Mouse (Mus musculus) hematopoietic stem cell, adult 5-6 weeks (primary cell): ENCODE results near the gene Gbf1. TPM values are rescaled to one million over a fixed set of nuclear protein-coding genes. Genes with fewer than 3 reads are reported as not detected.

Experiments
- ATAC-seq, 2 experiments: fragments of 125-278 bp in 1 of 2; replicated peaks in 1 of 2; 2 replicates each; pipeline ENCODE4 v1.8.0; 2016 to 2017; ENCODE audit warnings: inconsistent platforms in 2 of 2, mild to moderate bottlenecking in 2 of 2, moderate number of reproducible peaks in 2 of 2, low read depth in 1 of 2, moderate TSS enrichment in 1 of 2; ENCODE audit not compliant: low FRiP score in 2 of 2, poor library complexity in 2 of 2, severe bottlenecking in 2 of 2, insufficient read depth in 1 of 2, low TSS enrichment in 1 of 2
- total RNA-seq: library from RNA; stranded (forward); fragments of 172-1452, 232-1000 nt; gene quantifications from 2 replicates; pipeline ENCODE4 v1.2.3, GENCODE M21; 2017

The Gbf1 gene
- total RNA-seq, 1 experiment from 2014 or later, result 37.7 TPM

DNA sequence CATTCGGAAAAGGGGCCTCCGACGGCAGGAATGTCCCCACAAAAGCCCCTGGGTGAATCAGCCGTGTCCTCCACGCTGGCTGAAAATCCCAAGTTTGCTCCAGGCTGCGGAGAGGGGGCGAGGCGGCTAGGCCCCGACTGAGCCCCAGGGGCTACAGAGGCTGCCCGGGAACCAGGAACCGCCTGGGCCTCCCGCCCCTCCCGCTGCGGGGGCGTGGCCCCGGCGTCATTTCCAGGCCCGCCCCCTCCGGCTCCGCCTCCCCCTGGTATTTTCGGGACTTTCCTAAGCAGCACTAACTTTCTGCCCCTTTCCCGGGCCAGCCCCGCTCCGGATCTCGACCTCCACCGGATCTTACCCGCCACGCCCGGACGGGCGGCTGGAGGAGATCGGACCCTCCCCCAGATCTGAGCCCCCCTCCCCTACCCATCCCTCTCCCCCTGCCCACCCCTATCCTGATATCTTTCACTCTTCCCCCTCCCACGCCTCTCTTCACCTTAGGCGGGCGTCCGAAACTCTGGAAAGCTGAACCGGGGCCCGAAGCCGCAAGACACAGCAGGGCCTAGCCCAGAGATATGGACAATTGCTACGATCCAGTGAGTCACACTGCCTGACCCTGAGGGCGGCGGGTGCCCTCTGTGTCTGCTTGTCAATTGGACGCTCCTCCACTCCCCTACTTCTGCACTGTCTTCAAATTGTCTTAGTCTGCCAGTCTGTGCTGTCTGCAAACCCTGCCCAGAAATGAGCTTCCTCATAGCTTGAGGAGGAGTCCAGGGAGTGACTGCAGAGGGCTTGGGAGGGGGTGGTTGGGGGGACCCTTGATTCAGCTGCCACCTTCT lies 153.3 kb downstream of the Gbf1 start:
- peak; percentile 38 to 49; a peak in 3 of 4 replicates for ATAC-seq

DNA sequence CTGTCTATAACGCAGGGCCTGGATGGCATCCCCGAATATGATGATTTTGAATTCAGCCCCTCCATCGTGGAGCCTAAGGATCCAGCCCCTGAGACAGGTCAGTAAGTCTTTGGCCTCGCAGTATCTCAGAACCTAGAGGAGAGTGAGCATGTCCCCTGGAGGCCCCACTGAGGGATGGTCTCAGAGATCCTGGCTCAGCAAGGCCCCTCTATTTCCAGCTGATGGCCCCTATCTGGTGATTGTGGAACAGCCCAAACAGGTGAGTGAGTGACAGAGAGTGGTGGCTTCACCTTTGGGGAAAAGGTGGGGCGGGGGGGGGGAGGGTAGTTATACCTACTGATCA lies 153.9 kb downstream of the Gbf1 start:
- no peak for ATAC-seq

DNA sequence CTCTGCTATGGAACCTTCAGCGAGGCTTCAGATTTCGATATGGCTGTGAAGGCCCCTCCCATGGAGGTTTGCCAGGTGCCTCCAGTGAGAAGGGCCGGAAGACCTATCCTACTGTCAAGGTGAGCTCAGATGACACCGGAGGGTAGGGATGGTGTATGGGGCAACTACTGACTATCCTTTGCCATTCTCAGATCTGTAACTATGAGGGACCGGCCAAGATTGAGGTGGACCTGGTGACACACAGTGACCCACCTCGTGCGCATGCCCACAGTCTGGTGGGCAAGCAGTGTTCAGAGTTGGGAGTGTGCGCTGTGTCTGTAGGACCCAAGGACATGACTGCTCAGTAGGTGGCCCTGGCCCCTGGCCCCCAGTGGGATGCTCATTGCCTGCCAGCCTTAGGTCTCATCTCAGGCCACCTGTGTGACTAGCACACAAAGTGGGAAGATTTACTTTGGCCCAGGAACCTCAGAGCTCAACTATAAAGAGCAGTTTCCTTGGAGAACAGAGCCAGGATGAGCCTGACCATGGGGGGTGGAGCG lies 154.5 kb downstream of the Gbf1 start:
- no peak for ATAC-seq

DNA sequence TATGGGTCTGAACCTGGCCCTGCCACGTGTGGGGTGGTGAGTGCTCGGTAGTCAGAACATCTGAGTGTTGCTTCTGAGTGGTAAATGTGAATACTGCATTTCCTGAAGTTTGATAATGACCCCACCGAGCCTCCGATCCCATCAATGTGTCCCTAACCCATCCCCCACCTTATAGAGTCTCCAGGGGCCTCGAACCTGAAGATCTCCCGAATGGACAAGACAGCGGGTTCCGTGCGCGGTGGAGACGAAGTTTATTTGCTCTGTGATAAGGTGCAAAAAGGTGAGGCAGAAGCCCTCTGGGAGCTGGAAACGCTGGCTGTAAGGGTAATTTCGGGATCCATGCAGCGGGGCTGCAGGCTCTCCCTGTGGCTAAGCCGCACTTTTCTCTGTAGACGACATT lies 155.5 kb downstream of the Gbf1 start:
- ATAC-seq, result no peak

DNA sequence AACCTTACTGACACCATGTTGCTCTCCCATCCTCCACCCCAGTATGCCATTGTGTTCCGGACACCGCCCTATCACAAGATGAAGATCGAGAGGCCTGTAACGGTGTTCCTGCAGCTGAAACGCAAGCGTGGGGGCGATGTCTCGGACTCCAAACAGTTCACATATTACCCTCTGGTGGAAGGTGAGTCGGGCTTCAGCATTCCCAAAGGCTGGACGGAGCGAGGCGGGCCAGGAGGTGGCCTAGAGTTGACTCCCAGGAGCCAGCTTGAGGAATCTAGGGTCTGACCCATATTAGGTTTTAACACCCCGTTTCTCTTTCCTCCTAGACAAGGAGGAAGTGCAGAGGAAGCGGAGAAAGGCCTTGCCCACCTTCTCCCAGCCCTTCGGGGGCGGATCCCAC lies 156.0 kb downstream of the Gbf1 start:
- no peak for ATAC-seq

DNA sequence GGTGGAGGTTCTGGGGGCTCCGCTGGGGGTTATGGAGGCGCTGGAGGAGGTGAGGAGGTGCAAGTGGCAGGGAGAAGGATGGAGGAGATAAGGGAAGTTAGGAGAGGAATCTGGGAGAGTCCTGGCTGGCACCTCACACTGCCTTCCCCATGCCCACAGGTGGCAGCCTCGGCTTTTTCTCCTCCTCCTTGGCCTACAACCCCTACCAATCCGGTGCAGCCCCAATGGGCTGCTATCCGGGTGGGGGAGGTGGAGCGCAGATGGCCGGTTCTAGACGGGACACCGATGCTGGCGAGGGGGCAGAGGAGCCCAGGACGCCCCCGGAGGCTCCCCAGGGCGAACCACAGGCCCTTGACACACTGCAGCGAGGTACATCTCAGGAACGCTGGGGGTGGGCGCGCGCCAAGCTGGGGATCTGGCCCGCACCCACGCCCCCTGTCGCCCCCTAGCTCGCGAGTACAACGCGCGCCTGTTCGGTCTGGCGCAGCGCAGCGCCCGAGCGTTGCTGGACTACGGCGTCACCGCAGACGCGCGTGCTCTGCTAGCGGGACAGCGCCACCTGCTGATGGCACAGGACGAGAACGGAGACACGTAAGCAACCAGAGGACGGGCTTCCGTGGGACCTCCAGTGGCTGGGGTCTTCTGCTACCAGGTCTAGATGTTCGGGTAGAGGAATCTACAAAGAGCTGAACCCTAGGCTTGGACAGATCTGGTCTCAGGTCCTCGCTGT lies 156.6 kb downstream of the Gbf1 start:
- peak; percentile 31 to 44; a peak in 3 of 4 replicates for ATAC-seq

DNA sequence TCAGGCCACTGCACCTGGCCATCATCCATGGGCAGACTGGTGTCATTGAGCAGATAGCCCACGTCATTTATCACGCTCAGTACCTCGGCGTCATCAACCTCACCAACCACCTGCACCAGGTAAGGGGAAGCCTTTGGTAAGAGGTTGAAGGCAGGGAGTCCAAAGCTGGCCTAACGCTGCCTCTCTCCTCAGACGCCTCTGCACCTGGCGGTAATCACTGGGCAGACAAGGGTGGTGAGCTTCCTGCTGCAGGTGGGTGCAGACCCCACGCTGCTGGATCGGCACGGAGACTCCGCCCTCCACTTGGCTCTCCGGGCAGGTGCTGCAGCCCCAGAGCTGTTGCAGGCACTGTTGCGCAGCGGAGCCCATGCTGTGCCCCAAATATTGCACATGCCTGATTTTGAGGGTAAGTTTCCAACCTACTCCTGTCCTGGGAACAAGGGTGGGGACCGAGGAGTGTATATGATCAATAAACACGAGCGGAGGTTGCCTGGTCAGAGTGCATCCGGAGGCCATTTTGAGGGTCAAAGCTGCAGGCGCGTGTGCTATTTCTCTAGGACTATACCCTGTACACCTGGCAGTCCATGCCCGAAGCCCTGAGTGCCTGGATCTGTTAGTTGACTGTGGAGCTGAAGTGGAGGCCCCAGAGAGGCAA lies 157.5 kb downstream of the Gbf1 start:
- no peak for ATAC-seq

DNA sequence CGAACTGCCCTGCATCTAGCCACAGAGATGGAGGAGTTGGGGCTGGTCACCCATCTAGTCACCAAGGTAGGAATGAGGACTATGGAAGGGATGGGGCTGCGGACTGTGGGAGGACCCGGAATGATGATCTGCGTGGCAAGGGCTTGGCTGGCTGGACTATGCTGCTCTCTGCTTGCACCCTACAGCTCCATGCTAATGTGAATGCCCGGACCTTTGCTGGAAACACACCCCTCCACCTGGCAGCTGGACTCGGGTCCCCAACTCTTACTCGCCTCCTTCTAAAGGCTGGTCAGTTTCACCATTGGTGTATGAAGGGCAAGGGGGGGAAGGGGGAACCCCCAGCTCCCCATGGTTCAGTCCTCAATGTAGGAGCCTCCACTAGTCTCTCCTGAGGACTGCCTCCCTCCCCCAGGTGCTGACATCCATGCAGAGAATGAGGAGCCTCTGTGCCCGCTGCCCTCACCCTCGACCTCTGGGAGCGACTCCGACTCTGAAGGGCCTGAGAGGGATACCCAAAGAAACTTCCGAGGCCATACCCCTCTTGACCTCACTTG lies 158.1 kb downstream of the Gbf1 start:
- ATAC-seq, result no peak

DNA sequence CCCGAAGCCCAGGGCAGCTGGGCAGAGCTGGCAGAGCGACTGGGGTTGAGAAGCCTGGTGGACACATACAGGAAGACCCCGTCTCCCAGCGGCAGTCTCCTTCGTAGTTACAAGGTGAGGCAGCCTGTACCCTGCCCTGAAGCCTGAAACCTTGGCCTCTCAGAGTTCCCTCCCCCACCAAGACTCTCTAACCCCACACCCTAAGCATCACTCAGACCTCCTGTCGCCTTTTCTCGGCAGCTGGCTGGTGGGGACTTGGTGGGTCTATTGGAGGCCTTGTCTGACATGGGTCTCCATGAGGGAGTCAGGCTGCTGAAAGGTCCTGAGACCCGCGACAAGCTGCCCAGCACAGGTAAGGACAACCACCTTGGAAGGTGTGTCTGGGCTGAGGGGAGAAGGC lies 159.0 kb downstream of the Gbf1 start:
- no peak for ATAC-seq

DNA sequence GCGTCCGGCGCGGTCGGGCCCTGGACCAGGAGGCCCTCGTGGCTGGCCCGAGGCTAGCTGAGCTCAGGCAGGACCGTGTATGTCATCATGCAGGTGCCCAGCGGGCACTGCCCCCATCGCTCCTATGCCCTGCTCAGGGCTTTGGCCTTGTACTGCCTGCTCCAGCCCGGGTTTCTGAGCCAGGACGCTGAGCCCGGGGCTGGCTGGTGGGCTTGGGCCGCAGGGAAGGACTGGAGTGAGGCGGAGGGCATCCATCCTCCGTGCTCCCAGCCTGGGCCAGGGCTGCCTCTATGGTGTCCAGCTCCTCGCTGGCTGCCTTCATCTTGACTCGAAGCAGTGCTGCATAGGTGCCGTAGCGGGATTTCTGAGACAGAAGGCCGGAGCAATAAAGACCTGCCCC lies 160.3 kb downstream of the Gbf1 start:
- no peak for ATAC-seq

DNA sequence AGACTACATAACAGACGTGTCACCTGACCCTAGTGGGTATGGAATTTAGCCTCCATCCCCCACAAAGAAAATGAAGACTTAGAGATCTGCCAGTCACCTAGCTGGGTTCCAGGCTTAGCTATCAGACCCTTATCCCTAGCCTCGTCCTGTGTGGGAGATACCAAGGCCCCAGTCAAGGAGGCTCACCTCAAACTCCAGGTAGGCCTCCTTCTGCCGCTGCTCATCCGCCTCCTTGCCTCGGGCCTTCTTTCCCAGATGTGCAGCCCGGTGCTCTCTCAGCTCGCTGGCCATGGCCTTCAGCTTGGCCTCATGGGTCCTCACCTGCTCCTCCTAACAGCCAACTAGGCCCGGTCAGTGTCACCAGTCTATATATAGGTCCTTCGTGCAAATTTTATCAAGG lies 160.8 kb downstream of the Gbf1 start:
- ATAC-seq, result no peak

DNA sequence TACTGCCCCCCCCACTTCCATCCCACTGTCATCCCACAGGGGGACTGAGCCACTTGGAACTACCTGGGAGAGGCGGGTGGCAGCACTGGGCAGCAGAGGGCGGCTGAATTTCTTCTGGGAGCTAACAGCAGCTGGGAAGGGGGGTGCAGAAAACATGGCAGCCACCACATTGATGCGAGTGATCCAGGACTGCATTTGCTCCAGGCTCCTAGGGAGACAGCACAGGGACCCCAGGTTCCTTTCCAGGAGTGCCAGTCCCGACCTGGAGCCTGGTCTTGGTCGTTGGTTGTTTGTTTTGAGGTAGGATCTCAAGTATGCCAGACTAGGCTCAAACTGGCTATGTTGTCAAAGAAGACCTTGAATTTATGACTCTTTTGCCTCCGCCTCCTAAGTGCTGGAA lies 161.3 kb downstream of the Gbf1 start:
- no peak for ATAC-seq

DNA sequence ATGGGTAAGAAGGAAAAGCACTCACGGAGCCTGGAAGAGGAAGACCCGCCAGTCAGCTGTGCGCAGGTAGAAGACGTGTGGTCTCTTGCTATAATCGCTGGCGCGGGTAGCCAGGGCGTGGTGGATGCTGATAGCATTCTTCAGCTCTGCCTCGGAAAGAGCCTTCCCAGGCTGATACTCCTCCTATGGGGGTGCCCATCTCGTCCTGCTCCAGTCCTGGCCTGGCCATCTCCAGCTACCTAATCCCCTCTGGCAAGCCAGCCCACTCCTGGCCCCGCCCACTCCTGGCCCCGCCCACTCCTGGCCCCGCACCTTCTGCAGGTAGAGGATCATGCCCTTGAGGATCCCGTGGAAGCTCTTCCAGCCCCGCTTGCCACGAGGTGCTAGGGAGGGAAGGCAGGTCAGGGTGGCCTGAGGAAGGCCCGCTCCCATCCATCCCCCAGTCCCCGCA lies 161.9 kb downstream of the Gbf1 start:
- no peak for ATAC-seq

DNA sequence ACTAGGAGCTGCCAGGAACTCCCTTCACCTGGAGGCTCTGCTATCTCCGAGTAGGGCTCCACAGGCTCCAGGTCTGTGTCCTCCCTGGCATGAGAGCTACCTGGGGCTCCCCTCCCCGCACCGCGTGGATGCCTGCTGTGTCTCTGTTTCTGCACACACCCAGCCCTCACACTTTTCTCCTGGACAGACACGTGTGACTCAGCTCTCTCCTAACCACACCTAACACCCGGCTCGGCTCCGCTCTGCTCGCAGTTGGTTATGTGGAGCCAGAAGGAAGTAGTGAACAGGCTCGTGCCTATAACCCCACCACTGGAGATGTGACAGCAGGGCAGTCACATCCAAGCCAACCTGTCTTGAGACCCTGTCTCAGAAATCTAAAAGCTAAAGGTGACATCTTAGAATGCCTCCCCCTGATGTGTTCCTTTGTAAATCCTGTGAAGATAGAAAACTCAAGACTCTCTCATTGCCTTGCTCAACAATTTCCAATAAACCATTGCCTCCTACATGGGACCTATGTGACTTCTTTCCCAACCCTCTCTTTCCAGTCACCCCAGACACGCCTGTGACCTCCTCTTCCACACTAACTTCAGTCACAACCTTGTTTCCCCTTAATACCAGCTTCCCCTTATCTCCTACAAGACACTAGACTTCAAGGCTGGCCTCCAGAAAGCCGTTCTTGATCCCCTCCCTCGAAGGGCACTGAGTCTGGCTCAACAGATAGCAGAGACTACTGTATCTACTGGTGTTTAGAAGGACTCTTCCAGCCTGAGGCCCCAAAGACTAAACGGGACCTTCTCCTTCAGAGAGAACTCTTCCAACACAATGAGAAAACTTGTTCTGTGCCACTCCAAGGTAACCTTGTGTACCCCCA lies 162.8 kb downstream of the Gbf1 start:
- peak; percentile 12 to 39; a peak in 2 of 4 replicates for ATAC-seq

DNA sequence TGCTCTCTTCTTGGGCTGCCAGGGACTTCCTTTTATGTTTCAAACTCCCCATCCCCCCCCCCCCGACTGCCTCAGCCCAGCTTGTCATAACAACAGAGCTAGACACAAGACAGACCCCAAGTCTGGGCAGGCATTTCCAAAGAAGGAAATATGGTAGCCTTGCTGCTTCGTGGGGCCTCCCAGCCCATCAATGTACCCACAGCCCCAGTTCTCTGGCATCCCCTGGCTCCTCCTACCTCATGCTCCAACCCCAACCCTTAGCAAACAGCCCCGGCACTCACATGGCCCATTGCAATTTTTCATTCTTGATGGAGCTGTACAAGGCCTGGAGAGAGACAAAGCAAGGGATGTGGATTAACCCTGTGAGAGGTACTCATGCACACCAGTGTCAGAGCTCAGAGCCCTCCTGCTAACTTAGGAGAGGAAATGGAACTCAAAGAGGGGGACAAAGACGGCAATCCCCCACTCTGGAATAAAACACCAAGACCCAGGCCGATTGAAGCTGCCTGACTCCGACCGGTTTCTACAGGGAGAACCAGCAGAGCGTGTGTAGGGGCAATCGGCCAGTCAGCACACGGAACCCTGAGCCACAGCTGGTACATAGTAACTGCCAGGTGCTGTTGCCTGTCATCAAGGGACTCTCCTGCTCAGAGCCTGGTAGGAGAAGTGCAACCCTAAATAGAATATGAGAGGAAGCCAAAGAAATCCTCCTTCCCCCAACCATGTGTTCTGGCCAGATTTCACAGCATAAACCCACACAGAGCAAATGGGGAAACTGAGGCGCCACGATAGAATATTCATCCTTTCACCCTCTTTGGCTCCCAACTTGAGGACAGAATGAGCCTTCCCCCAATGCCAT lies 163.7 kb downstream of the Gbf1 start:
- ATAC-seq, result no peak
